Mouse (Mus musculus) heart, postnatal 0 days (tissue): ENCODE data around the gene Thap3. TPM values are rescaled to one million over a fixed set of nuclear protein-coding genes. Genes with fewer than 3 reads are reported as not detected.

Experiments used
- ATAC-seq: fragments of 200-750 bp; cut with Nextera tagmentation; 2 replicates; pipeline ENCODE4 v1.8.0; 2017; ENCODE audit warnings: low read depth, moderate number of reproducible peaks, moderate library complexity; ENCODE audit not compliant: insufficient read depth
- DNase-seq: peaks from one replicate; pipeline ENCODE4 v3.0.0-alpha.2; 2016; ENCODE audit warnings: low spot score
- H3K27ac ChIP-seq: fragments of 300-500 bp; sonication (generic); 2 replicates; pipeline ENCODE4 v1.5.1; 2014; ENCODE audit warnings: low read depth, mild to moderate bottlenecking
- H3K27me3 ChIP-seq: fragments of 300-500 bp; sonication (generic); 2 replicates; pipeline ENCODE4 v1.6.1; 2014; ENCODE audit warnings: low read length, mixed read lengths; ENCODE audit not compliant: control insufficient read depth, insufficient read depth
- H3K36me3 ChIP-seq: fragments of 300-500 bp; sonication (generic); replicated peaks from 2 replicates; pipeline ENCODE4 v1.6.1; 2014; ENCODE audit warnings: low read length, mixed read lengths; ENCODE audit not compliant: control insufficient read depth, insufficient read depth
- H3K4me1 ChIP-seq: fragments of 300-500 bp; sonication (generic); 2 replicates; pipeline ENCODE4 v1.6.1; 2014; ENCODE audit warnings: antibody characterized with exemption; ENCODE audit not compliant: control insufficient read depth, insufficient read depth
- H3K4me2 ChIP-seq: fragments of 300-500 bp; sonication (generic); 2 replicates; pipeline ENCODE4 v1.6.1; 2014; ENCODE audit warnings: low read depth, mild to moderate bottlenecking, low read length, moderate library complexity
- H3K4me3 ChIP-seq: fragments of 300-500 bp; sonication (generic); 2 replicates; pipeline ENCODE4 v1.5.1; 2014; ENCODE audit warnings: low read depth, low read length
- H3K9ac ChIP-seq: fragments of 300-500 bp; sonication (generic); replicated peaks from 2 replicates; pipeline ENCODE4 v1.6.1; 2014; ENCODE audit warnings: low read depth, low read length, mixed read lengths
- H3K9me3 ChIP-seq: fragments of 300-500 bp; sonication (generic); replicated peaks from 2 replicates; pipeline ENCODE4 v1.6.1; 2016; ENCODE audit warnings: low read length; ENCODE audit not compliant: control insufficient read depth
- CTCF ChIP-seq: IDR thresholded peaks from 2 replicates; pipeline ENCODE4 v1.5.1; 2016; ENCODE audit warnings: antibody characterized with exemption, control low read depth, low read depth
- EP300 ChIP-seq: IDR thresholded peaks from 2 replicates; pipeline ENCODE4 v1.6.1; 2016; ENCODE audit warnings: antibody characterized with exemption, low read depth
- WGBS: fragments of 180-500 bp; shearing (Covaris S2); extraction: QIAGEN DNeasy Blood & Tissue Kit; methylation state at CpG from one replicate; pipeline ENCODE4 v1.1.7; 2014; 5-methylcytosine and 5-hydroxymethylcytosine counted together
- polyA plus RNA-seq: library from polyadenylated mRNA; unstranded; fragments of >200 nt; fragmentation: Nextera tagmentation; extraction: Ambion mirVana; gene quantifications from 2 replicates; pipeline ENCODE4 v1.2.1, GENCODE M21; 2015
- total RNA-seq: library from RNA; depleted of rRNA; stranded (reverse); fragments of >200 nt; gene quantifications from 2 replicates; pipeline ENCODE4 v1.2.3, GENCODE M21; 2014; ENCODE audit warnings: low replicate concordance

The Thap3 gene
- total and polyA plus RNA-seq, 2 experiments from 2014 or later, result 22.0 to 23.2 TPM

GRCm38 (mm10) chr4:151962817-151963216 lies 26.0 kb downstream of the Thap3 start:
- Histone ChIP-seq H3K27ac (no peak overlapping the region), H3K4me3 (no peak overlapping the region), H3K27me3 (no peaks in the 10 kb centered on the region), H3K4me2 (no peak overlapping the region), H3K9ac (no peak overlapping the region), H3K36me3 (peaks cover 66% of the 10 kb centered on the region), H3K9me3 (no peaks in the 10 kb centered on the region), H3K4me1 (no peaks in the 10 kb centered on the region)
- DNase-seq, result no peak
- TF ChIP-seq CTCF, result no peak
- TF ChIP-seq EP300, result no peak
- WGBS, result 84% methylated on average over 3 of the region's 3 CpGs
- no peak for ATAC-seq

- TF ChIP-seq EP300, result no peak
- TF ChIP-seq CTCF, result no peak
- DNase-seq (no peak), ATAC-seq (no peak)
- 58% methylated on average over 3 of the region's 3 CpGs for WGBS
- Histone ChIP-seq H3K4me3 (no peak overlapping the region), H3K36me3 (peaks cover 83% of the 10 kb centered on the region), H3K9ac (no peak overlapping the region), H3K9me3 (no peaks in the 10 kb centered on the region), H3K4me1 (no peaks in the 10 kb centered on the region), H3K27me3 (no peaks in the 10 kb centered on the region), H3K4me2 (no peak overlapping the region), H3K27ac (no peak overlapping the region)
Observed at GRCm38 (mm10) chr4:151960513-151960854, 28.3 kb downstream of the Thap3 start.

GRCm38 (mm10) chr4:151959849-151960512 lies 28.8 kb downstream of the Thap3 start:
- ATAC-seq, result no peak
- no peak for DNase-seq
- H3K9me3 ChIP-seq, result no peaks in the 10 kb centered on the region
- H3K4me2 ChIP-seq, result no peak overlapping the region
- WGBS, result 83% methylated on average over 11 of the region's 11 CpGs
- H3K36me3 ChIP-seq, result peaks cover 83% of the 10 kb centered on the region
- no peaks in the 10 kb centered on the region for H3K4me1 ChIP-seq
- TF ChIP-seq EP300 (no peak), CTCF (no peak)
- H3K4me3 ChIP-seq, result no peak overlapping the region
- H3K27ac ChIP-seq, result no peak overlapping the region
- H3K9ac ChIP-seq, result no peak overlapping the region
- H3K27me3 ChIP-seq, result no peaks in the 10 kb centered on the region

- DNase-seq (no peak), ATAC-seq (no peak)
- no peaks in the 10 kb centered on the region for H3K27me3 ChIP-seq
- peaks cover 83% of the 10 kb centered on the region for H3K36me3 ChIP-seq
- TF ChIP-seq EP300, result no peak
- TF ChIP-seq CTCF, result no peak
- H3K4me3 ChIP-seq, result no peak overlapping the region
- WGBS, result 42% methylated on average over 9 of the region's 9 CpGs
- H3K4me1 ChIP-seq, result no peaks in the 10 kb centered on the region
- H3K27ac ChIP-seq, result no peak overlapping the region
- no peak overlapping the region for H3K9ac ChIP-seq
- no peaks in the 10 kb centered on the region for H3K9me3 ChIP-seq
- H3K4me2 ChIP-seq, result no peak overlapping the region
Observed at GRCm38 (mm10) chr4:151957584-151958315, 31.0 kb downstream of the Thap3 start.

- DNase-seq (no peak), ATAC-seq (no peak)
- no peak overlapping the region for H3K4me2 ChIP-seq
- no peak overlapping the region for H3K4me3 ChIP-seq
- TF ChIP-seq CTCF (no peak), EP300 (no peak)
- H3K4me1 ChIP-seq, result no peaks in the 10 kb centered on the region
- no peak overlapping the region for H3K9ac ChIP-seq
- no peak overlapping the region for H3K27ac ChIP-seq
- H3K9me3 ChIP-seq, result no peaks in the 10 kb centered on the region
- H3K36me3 ChIP-seq, result peaks cover 80% of the 10 kb centered on the region
- H3K27me3 ChIP-seq, result no peaks in the 10 kb centered on the region
- WGBS, result 86% methylated on average over 1 of the region's 1 CpGs
Observed at GRCm38 (mm10) chr4:151955791-151956190, 33.0 kb downstream of the Thap3 start.
